Mouse (Mus musculus) bone marrow, adult 2 months (tissue): ENCODE results near the gene Psmc4.

Source experiments
- CTCF ChIP-seq: fragments of 200-500 bp; IDR thresholded peaks from 2 replicates; pipeline ENCODE4 v1.5.1; 2011; ENCODE audit warnings: low read length, control low read depth; ENCODE audit not compliant: control insufficient read depth, insufficient read depth
- POLR2A ChIP-seq: fragments of 200-500 bp; IDR thresholded peaks from 2 replicates; pipeline ENCODE4 v1.6.1; 2011; ENCODE audit warnings: low read depth, mild to moderate bottlenecking, control low read depth, low read length, borderline replicate concordance; ENCODE audit not compliant: control insufficient read depth

DNA sequence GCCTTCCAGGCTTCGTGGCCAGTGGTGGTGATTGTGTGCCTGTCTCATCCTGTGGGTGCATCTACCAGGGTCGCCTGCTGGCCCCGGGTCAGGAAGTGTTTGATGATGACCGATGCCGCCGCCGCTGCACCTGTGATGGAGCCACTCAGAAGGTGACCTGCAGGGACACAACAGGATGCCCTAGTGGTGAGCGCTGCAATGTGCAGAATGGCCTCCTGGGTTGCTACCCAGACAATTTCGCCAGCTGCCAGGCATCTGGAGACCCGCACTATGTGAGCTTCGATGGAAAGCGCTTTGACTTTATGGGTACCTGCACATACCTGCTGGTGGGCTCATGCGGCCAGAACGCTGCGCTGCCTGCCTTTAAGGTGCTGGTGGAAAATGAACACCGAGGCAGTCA, 36.3 kb upstream of the Psmc4 start:
- TF ChIP-seq CTCF (no peak), POLR2A (no peak)
